Comparison of ENCODE assay signal across 19 mouse cellular contexts in genomic region chr12:16225428-16225827, GRCm38 (mm10).
"Had no signal": no experiment of that assay in that cellular context is flagged by ENCODE, and none has a peak within 500 bp of the region (broad histone marks: within the 10 kb centered on the region; RNA-seq: fewer than 3 reads in every experiment).

No protein-coding gene starts in this region.

- H3K27ac ChIP-seq: midbrain, embryonic 10.5 days; midbrain, embryonic 12.5 days; neural tube, embryonic 13.5 days; neural tube, embryonic 15.5 days had no signal

- H3K4me3 ChIP-seq: midbrain, embryonic 10.5 days; midbrain, embryonic 12.5 days; myocyte; neural tube, embryonic 13.5 days; neural tube, embryonic 15.5 days had no signal

- H3K27me3 ChIP-seq: midbrain, embryonic 12.5 days; neural tube, embryonic 13.5 days; neural tube, embryonic 15.5 days had no signal

- H3K36me3 ChIP-seq: midbrain, embryonic 10.5 days; midbrain, embryonic 12.5 days; neural tube, embryonic 13.5 days; neural tube, embryonic 15.5 days had no signal

- DNase-seq: lung, adult 18-20 months; lung, embryonic 14.5 days; lung, postnatal 10 days; lung, postnatal 4 days; midbrain, embryonic 14.5 days; retina, postnatal 1 day; right cerebral cortex, adult 18-20 months; right cerebral cortex, postnatal 25 days; right cerebral cortex, postnatal 4 days; spleen, adult 18-20 months; thymus, adult 18-20 months; thymus, postnatal 14 days; thymus, postnatal 36 days had no signal

- ATAC-seq: midbrain, embryonic 16.5 days had no signal

- H3K9me3 ChIP-seq: midbrain, embryonic 10.5 days; midbrain, embryonic 12.5 days; neural tube, embryonic 13.5 days; neural tube, embryonic 15.5 days had no signal

- H3K4me1 ChIP-seq: midbrain, embryonic 10.5 days; midbrain, embryonic 12.5 days; neural tube, embryonic 13.5 days; neural tube, embryonic 15.5 days had no signal
